Mouse (Mus musculus) cerebellum, adult 9-10 months (tissue): Measurements from ENCODE around the gene Gse1.

Experiments used
- DNase-seq: peaks from one replicate; pipeline ENCODE4 v3.0.0; 2022

The Gse1 gene

DNA sequence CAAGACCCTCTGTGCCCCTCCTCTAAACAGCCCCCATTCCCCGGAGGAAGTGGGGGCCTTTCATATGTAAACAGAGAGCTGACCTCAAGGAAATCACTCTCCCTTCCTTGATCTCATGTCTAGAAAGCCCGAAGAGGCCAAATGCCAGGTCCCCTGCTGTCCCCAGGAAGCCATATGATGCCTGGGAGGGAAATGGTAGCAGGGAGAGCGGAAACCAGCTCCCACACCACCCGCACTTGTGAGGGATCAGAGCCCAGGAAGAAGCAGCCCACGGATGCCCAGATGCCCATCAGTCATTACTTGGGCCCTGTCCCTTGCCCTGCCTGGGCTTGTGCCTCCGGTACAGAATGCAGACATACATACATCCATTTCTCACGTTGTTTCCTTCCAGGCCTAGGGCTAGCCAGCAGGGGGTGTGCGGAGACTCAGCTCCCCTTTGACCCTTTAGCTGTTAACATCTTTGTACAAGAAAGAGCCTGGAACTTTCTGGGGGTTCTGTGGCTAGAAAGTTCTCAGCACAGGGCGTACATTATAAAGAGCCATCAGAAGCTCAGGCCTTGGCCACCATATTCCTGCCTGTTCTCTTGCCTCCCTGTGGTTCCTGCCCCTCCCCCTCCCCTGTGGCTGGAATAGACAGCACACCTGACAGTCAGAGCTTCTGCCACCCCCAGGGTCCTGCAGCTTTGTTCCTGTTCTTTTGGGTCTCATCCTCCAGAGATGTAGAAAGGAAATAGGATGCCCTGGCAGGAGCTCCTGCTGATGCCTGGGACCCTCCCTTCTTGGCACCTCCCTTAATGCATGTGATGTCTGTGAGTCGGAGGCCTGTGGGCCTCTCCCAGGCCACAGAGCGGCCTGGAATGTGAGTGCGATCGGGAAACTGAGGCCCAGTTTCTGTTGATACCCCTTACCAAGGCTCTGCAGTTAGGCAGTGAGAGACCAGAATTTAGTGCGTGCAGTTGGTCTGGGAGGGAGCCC is 180.3 kb downstream of the Gse1 start:
- DNase-seq: peak; percentile 61

DNA sequence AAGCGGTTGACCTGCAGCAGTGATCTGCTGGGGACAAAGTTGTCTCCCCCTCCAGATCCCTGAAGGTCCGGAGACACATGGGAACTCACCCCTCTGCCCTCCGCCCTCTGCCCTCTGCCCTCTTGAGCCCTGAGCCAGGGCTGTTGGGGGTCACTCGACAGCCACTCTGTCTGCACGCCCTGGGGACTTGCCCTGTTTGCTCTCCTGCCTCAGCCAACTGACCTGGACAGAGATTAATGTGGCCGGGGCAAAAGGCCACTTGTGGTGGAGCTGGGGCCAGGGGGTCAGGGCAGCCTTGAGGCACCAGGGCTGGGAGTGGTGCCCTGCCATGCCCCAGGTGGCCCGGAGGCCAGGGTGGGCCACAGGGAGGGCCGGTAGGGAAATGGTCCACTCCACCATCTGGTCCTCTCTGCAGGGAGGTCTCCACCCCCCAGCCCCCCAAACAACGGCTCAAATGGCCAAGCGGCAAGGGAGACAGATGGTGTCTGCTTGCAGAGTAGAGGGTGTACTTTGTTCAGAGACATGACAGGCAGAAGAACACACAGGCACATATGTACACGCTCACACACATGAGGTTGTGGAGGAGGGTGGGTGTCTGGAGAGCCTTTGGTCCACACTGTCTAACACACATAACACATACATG is 181.2 kb downstream of the Gse1 start:
- DNase-seq: no peak

DNA sequence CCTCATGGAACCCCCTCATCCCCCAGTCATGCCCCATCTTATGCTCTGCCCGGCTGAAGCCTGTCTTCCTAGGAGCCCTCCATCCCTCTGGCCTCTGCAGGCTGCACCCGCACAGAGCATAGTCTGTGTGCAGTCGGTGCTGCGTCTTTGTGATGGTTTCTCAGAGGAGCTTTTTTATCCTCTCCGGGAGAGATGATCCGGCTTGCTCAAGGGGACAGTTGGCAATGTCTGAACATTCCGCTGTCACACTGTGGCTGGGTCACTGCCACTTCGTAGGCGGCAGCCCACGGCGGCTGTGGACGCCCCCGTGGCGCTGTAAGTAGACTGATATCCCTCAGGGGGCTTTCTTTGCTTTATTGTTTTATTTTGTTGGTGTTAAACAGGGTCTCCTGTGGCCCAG is 182.8 kb downstream of the Gse1 start:
- no peak for DNase-seq

DNA sequence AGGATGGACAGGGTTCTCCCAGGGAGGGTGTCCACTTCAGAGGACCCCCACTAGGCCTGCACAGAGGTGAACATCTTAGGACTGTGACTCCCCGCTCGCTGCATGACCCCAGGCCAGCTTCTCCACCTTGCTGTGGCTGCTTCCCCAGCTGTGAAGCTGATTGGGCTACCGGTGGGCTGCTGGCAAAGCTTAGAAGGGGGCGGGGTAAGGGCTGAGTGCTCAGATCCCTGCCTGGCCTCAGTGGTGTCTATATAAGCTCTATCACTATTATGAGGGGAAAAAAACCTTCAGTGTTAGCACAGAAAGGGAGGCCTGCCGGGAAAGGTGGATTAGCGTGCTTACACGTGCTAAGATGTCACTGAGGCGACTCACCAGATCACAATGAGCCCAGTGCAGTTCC is 183.6 kb downstream of the Gse1 start:
- no peak for DNase-seq

DNA sequence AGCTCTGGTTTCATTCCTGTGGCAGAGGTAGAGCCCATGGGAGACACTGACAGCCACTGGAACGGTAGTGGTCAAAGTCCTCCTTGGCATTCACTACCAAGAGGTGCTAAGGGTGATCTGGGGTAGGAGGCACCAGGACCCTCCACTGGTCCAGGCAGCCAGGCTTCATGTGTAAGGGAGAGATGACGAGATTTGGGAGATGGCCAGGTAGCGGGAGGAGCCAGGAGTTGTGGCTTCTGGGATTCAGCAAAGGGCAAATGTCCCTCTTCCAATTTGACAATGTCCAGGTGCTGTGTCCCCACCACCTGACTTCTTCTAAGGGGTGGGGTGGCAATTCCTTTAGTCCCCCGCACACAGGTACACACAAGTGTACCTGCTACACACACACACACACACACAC is 184.1 kb downstream of the Gse1 start:
- DNase-seq: no peak

DNA sequence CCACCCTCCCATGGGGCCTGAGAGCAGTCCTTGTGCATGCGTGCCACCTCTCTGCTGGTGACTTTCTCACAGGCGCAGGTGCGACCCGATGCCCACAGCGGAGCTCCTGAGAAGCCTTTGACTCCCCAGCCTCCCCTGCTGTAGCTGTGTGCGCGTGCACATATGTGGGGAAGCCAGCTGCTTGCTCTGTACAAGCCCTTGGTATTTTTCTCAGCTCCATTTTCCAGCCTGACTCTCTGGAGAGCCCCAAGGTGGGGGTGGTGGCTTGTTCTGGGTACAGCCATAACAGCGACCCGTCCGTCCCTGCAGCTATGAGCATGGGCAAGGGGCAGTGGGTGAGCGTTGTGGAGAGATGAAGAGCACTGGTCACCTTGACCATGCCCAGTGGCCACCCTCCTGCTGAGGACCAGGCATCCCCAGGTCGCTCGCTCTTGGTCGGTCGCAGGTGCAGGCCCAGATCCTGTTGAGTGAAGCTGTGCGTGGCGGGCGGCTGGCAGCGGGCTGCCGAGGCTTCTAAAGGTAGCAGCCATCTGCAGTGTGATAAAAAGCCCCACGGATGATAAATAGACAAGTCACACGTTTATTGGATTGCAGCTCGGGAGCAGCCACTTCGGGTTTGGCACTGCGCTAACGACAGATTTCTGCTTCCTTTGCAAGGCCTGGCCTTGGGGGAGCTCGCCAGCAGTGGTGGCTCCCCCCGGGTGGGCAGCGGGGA is 184.8 kb downstream of the Gse1 start:
- no peak for DNase-seq

DNA sequence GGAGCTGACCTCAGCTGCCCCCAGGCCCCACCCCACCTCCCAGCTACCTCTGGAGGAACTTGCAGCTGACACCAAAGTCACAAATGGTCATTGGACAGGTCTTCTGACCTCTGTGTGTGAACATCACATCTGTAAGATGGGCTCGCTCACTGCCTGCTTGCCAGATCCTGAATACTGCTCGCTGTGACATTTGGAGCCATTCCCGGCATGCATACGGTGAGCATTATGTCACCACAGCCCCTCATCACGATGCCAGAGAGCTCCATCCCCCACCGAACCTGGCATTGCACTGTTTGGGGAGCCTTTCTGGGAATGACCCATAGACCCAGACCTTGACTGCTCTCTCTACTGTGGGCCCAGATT is 185.4 kb downstream of the Gse1 start:
- no peak for DNase-seq

DNA sequence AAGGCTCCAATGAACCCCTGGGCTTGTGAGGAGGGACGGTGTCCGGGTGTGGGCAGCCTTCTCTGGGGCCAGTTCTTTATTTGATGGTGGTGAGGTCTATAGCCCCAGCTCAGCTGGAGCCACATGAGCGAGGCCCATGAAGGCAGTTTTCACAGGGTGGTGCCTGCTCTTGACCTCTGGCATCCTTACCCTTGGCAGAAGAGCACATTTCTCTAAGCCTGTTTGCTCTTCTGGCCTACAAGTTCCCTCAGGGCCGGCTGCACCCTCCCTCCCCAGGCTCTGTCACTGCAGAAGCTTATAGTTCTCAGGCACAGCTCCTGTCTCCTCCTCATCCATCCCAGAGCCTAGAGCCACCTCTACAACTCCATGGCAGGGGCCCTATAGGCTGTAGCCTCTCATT is 186.0 kb downstream of the Gse1 start:
- no peak for DNase-seq

DNA sequence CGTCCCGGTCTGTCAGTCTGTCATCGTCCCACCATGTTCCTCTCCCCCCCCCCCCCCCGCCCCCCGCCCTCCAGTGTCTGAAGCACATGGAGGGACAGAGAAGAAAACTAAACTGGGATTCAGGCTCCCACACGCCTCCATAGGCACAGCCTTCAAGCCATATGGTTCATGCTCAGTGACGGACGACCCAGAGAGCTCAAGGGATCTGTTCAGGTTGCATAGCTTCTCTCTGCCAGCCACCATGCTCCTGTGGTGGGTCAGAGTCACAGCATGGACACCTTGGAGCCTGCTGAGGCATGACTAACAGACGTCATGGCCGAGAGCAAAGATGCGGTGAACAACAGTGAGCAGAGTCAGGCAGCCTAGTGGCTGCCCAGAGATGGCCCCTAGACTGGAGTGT is 187.2 kb downstream of the Gse1 start:
- no peak for DNase-seq

DNA sequence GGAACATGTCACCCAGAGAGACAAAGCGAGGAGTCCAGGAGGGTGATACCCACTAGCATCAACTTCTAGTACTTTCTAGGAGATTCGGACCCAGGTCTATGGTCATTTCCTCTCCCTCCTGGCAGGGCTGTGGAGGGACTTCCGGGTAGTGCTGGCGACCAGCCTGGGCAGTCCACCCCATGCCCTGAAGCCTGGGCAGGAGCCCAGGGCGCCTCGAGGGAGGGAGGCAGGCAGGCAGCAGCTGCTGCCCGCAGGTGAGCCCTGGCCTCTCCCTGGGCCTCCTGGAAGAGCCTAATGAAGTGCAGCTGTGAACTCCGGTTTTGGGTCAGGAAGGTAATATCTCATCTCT is 187.9 kb downstream of the Gse1 start:
- no peak for DNase-seq

DNA sequence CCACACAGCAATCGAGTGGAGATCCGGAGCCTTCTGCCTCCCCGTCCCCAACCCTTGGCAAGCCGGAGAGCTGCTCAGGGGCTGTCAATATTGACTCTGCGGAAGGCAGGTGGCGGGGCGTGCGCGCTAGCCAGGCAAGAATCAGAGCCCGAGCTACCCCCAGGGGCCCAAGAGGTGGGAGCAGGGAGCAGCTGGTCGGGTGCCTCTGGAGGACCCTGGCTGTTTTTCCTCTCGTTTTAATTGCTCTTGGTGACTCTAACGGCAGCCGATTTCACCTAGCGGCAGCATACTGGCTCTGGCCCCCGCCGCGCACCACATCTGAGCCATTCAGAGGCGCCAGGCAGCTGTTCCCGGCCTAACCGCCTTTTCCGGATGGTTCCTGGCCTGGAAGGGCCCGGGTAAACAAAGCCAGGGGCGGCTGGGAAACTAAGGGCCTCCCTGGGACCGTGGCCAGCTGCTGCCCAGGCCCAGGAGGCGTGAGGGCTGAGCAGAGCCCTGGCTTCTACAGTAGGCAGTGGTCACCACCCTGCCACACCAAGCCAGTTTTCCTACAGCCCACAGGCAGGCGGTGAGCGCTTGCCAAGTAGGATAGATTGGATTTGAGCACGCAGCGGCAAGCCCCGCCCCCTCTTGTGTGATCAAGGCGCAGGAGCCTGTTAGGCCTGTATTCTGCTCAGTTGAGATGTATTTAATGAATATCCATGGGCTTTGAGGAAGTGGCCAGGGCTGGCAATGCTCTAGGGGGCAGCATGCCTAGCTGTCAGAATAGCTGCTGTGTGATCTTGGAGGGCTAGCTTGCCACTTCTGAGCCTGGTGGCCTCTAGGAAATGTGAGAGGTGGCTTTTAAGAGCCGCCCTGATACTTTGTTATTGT is 188.5 kb downstream of the Gse1 start:
- DNase-seq: peak; percentile 53

DNA sequence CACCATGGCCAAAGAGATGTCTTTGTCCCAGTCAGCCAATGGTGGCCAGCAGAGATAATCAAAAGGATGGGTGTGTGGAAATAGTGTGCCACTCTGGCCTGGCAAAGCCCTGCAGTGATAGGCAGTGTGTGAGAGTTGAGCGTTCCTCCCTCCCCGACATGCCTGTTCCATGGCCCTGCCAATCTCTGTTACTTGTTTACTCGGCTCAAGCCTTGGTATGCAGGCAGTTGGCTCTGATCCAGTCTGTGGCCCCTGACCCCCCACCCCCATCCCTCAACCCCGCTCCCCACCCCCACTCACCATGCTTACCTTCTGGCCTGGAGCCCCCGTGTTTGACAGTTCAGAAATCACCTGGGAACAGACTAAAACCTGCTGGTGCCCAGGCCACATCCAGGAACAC is 189.9 kb downstream of the Gse1 start:
- DNase-seq: no peak

DNA sequence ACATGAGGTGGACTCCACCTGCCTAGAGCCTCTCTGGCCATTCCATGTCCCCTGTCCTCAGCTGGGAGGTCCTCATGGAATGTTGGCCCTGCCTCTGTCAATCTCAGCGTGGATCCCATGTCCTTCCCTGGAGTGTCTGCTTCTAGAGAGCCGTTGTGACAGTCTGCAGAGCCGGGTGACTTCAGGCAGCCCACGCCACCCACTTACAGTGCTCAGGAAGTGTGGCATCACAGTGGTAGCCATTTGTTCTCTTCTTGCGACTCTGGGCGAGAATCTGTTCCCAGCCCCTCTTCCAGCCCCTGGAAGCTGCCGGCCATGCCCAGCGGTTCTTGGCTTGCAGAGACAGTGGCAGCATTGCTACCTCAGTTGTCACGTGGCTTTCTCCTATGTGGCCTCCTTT is 191.4 kb downstream of the Gse1 start:
- DNase-seq: no peak

DNA sequence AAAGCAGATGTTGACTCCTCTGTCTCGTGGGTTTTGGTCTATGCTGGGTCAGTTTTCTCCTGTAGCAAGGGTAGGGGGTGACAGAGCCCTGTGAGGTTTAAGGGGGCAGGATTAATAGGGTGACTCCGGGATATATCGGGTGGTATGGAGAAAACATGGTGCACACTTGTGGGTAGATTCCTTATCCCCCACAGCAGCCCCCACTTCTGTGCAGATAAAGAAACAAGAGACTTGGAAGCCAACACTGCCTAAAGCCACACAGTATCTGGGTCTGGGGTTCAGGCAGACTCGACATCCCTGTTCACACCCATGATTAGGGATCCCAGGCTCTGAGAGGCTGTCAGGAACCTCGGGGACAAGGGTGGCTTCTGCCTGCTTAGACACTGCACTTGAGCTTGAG is 192.0 kb downstream of the Gse1 start:
- no peak for DNase-seq

DNA sequence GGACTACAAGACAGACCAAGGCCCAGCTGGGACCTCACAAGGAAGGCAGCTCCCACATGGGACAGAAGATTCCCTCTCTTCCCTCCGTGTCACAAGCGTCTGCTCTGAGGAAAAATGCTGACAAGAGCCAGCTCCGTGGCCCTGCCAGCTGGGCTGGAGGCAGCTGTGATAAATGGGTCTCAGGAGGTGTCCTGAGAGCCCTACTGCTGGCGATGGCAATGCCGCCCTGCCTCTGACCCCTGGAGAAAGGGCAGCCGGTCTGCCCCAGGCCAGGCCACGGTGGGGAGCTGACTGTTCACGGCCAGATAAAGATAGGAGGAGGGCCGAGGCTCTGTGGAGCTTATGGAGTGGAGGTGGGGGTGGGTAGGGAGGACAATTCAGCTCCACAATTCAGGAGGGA is 193.4 kb downstream of the Gse1 start:
- DNase-seq: no peak

DNA sequence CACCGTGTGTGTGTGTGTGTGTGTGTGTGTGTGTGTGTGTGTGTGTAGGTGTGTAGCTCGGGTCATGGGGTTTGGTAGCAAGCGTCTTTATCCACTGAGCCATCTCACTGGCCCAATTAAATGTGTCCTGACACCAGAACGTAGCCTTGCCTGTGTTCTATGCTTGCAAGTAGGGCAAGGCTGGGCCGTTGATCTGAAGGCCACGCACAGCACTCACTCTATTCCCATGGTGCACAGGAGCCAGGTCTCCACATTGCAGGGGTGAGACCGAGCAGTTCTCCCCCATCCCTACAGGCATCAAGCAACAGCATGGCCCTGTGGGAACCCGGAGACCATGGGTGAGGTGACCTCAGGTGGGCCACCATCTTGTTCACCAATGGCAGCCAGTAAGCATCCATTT is 194.0 kb downstream of the Gse1 start:
- no peak for DNase-seq

DNA sequence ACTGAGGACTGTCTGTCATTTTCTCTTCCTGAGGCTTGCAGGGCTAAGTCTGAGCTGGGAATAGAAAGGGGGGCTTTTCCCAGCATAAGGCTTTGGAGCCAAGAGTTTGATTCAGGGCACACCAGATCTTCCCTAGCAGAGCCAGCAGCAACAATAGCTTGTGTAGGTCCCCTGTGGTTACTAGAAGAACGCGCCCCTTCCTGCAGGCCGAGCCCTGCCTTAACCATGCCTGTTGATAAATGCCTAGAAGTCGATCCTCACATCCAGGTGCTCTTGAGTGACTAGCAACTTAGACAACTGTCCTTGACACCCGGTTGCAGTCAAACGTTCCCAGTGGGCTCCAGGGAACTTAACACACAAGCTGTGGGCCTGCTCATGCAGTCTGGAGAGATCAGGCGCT is 195.3 kb downstream of the Gse1 start:
- no peak for DNase-seq

DNA sequence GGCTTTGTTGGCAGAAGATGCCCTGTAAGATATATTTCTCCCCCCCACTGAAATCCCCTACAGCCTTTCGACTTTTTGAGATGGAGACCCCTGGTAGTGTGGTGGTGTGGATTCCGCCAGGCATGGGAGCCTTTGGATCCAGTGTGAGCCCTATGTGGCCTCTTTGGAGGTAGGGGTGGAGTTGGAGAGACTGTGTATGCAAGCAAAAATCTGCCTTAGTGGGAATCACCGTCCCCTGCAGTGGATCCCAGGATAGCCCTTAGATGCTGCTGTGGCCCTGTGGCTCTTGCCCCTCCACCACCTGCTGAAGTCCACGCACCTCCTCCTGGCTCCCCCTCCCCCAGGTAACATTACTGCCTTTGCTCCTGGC is 196.6 kb downstream of the Gse1 start:
- no peak for DNase-seq

DNA sequence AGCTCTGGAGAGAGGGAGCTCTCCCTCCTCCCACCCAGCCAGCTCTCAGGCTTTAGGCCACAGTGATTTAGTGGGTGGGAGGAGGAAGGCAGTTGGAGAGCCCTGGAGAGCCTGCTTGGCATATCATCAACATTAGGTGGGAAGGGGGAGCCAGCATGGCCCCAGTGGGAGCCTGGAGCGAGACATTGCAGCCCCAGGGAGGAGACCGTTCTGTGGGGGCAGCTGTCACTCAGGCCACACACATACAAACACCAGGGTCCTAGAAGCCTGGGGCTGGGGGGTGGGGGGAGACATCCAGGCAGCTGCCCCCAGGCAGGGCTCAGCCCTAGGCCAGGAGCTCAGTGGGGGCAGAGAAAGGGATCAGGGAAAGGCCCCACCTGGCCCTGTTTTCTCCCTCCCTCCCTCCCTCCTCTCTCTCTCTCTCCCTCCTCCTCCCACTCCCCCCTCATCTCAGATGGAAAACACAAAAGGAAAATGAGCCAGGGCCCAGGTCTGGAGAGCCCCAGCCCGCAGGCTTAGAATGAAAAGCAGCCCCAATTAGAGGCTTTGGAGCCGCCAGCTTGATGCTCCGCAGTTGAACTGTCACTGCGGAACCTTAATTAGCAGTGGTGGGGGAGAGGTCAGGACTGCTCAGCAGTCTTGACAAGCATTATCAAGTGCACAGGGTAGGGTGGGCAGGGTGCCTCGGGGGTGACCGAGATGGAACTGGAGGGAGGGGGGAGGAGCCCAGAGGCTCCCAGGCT is 197.1 kb downstream of the Gse1 start:
- no peak for DNase-seq

DNA sequence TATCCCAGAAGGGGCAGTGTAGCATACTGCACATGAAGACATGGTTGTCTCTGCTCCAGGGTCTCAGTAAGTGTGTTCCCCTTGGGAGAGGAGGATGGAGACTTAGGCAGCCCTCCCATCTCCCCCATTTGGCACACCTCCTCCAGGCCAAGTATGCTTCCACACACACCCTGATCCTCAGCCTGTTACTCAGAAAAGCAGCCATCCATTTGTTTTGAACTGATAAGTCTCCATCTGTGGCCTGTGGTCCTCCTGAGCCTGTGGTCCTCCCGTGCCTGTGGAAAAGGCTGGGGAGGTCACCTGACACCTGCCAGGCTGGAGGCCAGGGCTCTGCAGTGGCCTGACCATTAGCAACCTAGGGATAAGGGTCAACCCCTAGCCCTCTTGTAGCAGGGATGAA is 197.8 kb downstream of the Gse1 start:
- DNase-seq: no peak

DNA sequence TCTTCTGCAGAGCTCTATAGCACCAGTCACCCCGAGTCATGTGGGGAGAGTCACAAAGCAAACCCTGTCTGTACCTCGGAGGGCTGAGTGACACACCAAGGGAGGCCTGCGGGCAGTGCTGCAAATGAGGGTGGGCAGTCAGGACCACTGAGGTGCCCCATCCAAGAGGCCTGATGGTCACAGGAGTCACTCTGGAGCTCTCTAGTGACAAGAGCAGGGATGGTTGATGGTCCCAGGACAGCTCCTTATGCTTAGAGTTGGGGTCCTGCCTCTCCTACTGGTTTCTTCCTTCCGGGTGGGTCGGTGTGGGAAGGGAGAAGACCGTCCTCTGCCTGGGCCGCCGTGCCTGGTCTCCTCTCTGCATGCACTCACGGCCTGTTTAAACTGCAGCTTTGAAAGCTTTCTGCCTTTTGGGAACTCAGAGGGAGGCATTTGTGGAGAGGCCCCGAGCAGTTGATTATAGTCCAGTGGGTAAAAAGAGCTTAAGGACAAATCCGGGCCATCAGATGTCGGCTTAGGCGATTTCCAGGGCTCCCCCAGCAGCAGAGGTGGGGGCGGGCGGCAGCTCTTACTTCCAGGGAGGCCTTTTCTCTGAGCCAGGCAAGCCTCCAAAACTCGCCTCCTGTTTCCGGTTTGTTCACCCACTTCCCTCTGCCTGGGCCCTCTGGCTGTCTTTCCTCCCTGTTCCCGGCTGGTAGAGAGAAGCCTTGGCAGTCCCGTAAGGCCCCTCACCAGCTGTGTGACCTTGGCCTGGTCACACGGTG is 198.5 kb downstream of the Gse1 start:
- no peak for DNase-seq

DNA sequence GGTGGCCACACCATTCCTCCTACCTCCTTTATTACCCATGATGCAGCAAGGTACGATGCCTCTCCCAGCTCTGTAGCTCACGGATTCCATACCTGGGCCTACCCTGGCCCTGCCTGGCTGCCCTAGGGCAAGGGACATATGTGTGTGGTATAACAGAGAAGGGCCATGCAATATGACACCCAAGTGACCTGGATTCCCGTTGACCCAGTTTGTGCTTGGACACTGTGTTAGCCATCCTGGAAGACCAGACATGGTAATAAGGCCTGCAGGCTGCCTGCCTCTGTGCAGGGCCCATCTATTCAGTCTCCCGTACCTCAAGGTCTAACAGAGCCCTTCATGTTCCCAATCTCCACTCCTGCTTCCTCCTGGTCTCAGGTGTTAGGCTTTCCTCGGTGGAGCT is 200.2 kb downstream of the Gse1 start:
- no peak for DNase-seq
